Mouse (Mus musculus) cerebellum, adult 8-10 months (tissue): Measurements from ENCODE around the gene Fxyd1.

Source experiments
- DNase-seq: peaks from one replicate; pipeline ENCODE4 v3.0.0; 2022

The Fxyd1 gene

DNA sequence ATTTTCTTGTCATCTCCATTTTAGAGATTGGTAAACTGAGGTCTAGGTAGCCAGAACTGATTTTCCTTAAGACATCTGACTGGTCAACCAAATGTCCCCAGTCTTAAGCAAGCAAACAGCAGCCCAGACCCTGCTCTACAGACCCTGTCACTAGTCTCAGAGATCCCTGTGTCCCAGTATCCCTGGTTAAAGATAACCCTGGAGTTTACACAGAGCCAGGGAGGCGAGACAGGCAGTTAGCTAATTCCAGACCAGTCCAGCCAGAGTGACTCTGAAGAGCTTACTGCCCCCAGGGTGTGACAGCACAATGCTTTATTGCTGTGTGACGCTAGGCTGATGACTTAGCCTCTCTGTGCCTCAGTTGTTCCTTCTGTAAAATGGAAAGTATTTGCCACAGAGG lies at the start of gene Fxyd1:
TSS of gene Fxyd1 (minus strand) at position 129 of the 400 bp plus-strand sequence.
- DNase-seq, result no peak

DNA sequence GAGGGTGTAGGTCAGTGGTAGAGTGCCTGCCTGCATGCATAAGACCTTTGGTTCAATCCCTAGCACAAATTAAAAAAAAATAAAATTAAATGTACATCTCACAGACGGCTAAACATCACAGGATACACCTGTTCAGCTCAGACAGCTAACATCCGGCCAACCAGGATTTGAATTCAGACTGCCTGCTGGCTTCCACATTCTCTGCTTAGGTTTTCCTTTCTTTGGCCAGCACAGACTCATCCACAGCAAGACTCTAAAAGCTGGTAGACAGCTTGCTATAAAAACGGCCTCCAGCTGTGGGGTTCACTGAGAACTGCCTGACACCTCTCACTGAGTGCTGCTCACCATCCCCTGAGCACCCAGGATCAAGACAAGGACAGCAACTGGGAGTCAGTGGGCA lies 49.2 kb upstream of the Fxyd1 start:
- DNase-seq, result no peak

DNA sequence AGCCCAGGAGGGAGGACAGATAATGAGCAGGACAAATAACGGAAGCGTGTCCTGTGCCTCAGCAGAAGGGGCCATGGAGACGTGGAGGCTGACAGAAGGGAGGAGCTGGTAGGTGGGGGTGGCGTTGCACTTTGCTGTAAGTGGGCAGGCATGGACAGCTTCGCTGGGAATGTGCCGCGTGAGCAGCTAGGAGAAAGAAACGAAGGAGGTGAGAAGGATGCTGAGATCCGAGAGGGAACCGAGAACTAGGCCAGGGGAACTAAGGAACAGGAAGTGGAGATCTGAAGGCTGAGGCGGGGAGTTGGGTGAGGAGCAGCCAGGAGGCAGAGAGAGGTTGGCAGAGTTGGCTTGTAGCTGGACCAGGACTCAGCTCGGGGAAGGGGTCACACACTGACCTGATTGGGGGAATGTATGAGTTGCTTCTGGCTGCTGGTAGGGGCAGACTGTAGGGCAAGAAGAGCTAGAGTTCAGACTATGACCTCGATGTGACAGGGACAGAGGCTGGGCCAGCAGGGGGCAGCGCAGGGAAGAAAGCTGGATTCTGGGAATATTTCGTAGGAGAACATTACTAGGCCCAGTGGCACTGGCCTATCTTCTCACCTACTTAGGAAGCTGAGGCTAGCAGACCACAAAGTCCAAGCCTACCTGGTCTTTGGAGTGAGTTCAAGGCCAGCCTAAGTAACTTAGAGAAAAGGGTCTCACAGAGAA lies 48.2 kb upstream of the Fxyd1 start:
- peak; percentile 65 for DNase-seq

- no peak for DNase-seq
These were observed 43.8 kb upstream of the Fxyd1 start for GRCm38 (mm10) chr7:31100786-31101185.

DNA sequence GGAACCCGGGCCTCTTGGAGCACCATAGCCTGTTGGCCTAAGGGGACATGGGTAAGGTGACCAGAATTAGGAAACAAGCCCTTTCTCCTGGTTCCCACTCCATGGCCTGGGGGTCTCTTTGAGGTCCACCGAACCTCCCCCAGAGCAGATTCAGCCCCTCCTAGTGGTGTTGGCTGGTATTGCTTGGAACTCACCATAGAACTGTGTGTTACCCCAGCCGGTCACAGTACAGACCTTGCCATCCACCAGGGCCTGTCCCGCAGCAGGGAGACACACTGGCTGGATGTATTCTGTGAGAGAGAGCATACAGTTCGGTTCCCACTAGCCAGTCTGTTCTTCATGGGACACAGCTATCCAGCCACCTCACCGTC lies 42.6 kb upstream of the Fxyd1 start:
- DNase-seq, result no peak

DNA sequence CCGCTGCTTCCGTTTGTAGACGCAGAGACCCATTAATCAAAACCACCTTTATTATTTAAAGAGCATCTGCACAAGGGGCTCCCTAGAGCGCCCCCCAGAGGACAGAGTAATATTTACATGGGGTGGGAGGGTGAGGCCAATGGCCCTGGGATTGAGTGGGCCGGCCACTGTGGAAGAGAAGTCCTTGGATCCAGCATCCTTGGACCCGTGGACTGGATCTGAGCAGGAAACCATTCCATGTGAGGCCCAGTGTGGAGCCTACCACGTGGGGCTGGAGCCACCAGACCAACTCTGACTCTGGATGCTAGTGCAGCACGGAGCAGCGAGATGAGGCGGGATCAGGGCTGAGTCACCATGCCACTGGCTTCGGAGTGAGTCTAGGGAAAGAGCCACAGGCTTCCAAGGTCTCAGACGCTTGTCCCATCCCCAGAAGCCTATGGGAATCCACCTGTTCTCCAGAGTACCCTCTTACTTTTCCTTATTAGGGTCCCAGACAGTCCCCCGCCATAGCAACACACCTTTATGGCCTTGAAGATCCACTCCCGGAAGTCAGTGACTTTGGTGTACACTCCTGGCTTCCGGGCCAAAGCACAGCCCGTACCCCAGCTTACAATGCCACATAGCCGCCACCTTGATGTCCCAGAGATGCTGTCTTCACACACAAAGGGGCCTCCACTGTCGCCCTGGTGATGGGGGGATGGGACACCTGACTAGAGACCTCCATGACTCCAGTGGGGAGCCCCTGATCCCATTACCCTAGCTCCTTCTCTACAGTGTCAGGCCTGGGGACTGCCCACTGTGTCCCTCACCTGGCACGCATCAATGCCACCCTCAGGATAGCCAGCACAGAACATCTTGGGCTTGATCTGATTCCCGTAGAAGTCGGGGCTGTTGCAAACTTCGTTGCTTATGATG lies 42.0 kb upstream of the Fxyd1 start:
- DNase-seq, result no peak

DNA sequence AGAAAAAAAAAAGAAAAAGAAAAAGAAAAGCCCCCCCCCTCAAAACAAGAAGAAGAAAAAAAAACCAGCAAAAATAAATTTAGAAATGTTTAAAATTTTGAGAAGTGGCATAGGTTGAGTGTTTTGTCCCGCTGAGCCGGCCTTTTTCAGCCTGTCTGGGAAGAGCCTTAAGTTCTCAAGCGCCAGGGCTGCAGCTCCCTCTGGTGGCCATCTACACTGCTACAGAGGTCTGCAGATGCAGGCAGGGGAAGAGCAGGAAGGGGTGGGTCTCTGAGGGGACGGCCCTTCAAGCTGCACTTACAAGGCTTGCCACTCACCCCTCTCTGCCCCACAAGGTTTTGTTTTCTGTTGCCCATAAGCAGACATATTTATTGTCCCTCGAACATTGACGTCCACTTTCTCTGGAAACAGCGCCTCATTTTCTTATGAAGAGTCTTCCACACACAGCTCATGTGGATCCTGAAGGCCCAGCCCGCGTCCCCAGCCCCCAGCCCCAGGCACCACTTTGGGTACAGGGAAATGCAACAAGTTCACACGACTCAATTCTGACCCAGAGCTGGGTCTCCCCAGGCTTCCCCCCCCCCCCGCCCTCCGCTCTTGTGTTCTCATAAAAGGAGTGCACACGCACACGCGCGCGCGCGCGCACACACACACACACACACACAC lies 40.7 kb upstream of the Fxyd1 start:
- peak; percentile 87 for DNase-seq

- no peak for DNase-seq
These were observed 40.0 kb upstream of the Fxyd1 start for GRCm38 (mm10) chr7:31096892-31097564.

GRCm38 (mm10) chr7:31094774-31095501 lies 37.9 kb upstream of the Fxyd1 start:
- DNase-seq, result no peak

DNA sequence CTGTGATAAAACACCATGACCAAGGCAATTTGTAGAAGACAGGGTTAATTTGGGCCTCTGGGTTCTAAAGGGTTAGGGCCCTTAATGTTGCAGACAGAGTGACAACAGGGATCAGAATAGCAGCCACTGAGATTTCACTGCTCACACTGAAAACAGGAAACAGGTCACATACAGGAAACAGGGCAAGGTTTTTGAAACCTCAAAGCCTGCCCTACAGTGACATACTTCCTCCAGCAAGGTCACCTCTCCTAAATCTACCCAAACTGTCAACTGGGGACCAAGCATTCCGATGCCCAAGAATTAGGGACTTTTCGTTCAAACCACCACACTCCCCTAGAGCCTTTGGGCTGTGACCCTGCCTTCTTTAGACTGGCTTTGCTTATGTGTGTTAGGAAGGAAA lies 32.7 kb upstream of the Fxyd1 start:
- DNase-seq, result no peak

DNA sequence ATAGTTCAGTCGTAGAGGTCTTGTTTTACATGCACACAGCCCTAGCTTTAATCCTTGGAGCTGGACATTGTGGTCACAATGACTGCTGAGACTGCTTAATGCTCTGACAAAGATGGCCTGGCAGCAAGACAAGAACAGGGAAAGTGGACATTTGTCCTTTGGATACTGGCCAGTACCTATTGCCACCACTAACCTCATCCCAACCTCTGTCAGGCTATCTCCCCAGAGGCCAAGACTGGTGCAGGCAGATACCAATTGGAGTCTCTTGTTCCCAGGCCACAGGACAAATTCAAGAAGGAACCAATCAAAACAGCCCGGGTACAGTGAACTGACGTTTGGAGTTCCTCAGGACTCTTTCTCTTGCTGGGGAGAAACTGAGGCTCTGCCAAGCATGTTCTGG lies 31.2 kb upstream of the Fxyd1 start:
- DNase-seq, result no peak

- no peak for DNase-seq
These were observed 30.3 kb upstream of the Fxyd1 start for GRCm38 (mm10) chr7:31087262-31087661.

DNA sequence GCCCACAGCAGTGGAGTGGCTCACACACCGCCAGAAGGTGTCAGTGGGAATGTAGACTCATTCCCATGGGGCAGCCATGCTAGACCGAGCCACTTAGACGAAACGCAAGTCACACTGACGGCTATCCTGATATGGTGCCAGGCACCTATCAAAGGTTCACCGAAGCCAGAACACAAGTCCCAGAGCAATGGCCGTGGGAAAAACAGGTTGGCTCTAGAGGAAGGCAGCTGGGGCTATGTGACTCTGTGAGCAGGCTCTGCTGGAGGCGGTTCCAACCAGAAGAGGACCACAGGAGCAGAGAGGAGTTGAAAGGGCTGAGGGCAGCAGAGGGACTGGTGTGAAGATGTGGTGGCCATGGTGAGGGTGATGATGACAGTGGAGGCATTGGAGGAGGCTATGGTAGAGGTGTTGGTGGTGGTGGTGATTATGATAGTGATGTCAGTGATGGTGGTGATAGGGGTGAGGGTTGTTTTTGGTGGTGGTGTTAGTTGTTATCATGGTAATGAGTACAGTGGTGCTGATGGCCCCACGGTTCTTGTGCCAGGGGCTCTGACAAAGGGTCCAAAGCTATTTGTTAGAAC lies 29.3 kb upstream of the Fxyd1 start:
- no peak for DNase-seq

DNA sequence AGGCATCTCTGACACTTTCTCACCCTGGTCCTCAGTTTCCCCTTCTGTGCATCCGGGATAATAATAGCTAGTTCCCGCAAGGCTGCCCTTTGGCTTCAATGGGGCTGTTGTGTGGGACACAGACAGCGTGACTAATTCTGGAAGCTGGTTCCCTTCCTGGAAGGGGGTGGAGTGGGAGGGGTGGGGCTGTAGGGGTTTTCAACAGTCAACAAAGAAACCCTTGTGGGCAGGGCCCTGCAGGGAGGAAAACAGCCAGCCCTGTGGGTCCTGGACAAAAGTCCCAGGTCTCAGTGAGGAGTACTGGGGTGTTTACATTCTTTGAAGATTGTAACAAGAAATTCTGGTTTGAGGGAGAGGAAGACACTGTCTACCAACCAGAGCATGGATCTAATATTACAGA lies 28.2 kb upstream of the Fxyd1 start:
- no peak for DNase-seq

- DNase-seq, result no peak
These were observed 27.1 kb upstream of the Fxyd1 start for GRCm38 (mm10) chr7:31084140-31084539.

- DNase-seq, result peak; percentile 47
These were observed 26.0 kb upstream of the Fxyd1 start for GRCm38 (mm10) chr7:31082831-31083588.

- no peak for DNase-seq
These were observed 25.1 kb upstream of the Fxyd1 start for GRCm38 (mm10) chr7:31082106-31082505.

DNA sequence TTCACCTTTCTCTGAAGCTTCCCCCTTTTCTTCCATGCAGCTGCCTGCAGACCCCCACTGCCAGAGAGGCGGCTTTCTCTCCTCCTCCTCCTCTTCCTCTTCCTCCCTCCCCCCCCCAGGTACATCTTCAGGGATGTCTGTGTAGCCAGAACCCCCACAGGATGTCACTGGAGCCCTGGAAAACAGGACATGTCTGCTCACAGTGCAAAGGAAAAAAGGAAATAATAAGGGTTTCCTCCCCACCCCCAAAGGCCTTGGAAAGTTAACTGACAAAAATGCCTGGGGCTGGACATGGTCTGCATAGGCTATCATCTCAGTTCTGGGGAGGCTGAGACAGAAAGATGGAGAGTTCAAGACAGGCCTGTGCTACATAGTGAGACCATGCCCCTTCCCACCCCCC lies 24.1 kb upstream of the Fxyd1 start:
- no peak for DNase-seq

GRCm38 (mm10) chr7:31080611-31081010 lies 23.6 kb upstream of the Fxyd1 start:
- no peak for DNase-seq

DNA sequence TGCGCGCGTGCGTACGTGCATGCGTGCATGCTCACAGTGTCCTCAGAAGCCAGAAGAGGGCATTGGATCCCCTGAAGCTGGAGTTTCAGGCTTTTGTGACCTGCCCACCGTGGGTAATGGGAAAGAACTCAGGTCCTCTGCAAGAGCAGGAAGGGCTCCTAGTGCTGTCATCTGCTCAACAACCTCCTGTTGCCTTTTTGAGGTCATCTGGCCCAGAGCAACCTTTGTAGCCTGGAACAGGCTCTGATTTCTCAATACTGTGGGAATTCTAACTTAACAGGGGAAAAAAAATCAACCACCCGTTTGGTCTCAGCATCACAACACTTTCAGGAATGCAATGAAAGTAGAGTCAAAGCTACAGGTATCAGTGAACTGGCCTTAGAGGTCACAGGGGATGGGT lies 22.7 kb upstream of the Fxyd1 start:
- no peak for DNase-seq

DNA sequence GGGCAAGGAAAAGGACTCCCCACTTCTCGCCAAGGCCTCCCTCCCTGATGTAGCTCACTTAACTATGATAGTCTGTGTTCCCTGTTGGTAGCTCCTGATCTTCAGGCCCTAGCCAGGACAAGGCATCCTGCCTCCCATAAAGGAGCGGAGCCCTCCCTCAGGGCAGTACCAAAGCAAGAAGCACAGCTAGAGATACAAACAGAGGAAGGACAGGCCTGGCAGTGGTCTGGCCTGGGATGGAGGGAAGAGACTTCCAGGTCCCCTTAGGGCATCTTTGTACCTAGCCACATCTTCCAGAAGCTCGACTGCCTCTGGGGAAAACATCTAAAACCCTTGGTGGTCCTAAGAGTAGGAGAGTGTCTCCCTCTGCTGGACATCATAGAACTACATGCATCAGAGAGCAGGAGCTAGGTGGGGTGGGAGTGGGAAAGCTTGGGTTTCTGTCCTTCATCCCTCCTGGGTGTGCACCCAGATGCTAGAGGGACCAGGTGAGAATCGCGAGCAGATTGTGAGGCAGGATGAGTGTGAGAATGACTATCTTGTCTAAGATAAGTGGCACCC lies 21.0 kb upstream of the Fxyd1 start:
- DNase-seq, result no peak
